Mouse (Mus musculus): ENCODE data around the gene Ccn6.

- TF ChIP-seq POLR2A (IDR thresholded peaks at IDR 0.05; ENCODE audit: low read depth, low read length) (no peak), CTCF (conservative IDR thresholded peaks at IDR 0.05; ENCODE audit: insufficient read depth, insufficient read length, low read depth, low read length) (no peak)
Observed at GRCm38 (mm10) chr10:39184864-39185544, 21.4 kb upstream of the Ccn6 start.
